Mouse (Mus musculus) heart, embryonic 15.5 days (tissue): ENCODE measurements at regions not wholly inside any gene's neighbourhood (a gene's known extent, or its start where the extent isn't known, plus 50 kb on each side); places are given as distances from the start of the nearest gene placed in this dataset.

ENCODE experiments used
- ATAC-seq: fragments of 200-750 bp; cut with Nextera tagmentation; replicated peaks from 2 replicates; pipeline ENCODE4 v1.8.0; 2017; ENCODE audit warnings: low read depth, moderate TSS enrichment; ENCODE audit not compliant: insufficient number of reproducible peaks, insufficient read depth, low FRiP score
- H3K27ac ChIP-seq: fragments of 300-500 bp; sonication (generic); 2 replicates; pipeline ENCODE4 v1.5.1; 2015; ENCODE audit warnings: mild to moderate bottlenecking, inconsistent platforms
- H3K27me3 ChIP-seq: fragments of 300-500 bp; sonication (generic); 2 replicates; pipeline ENCODE4 v1.6.1; 2015; ENCODE audit warnings: inconsistent platforms
- H3K36me3 ChIP-seq: fragments of 300-500 bp; sonication (generic); 2 replicates; pipeline ENCODE4 v1.6.1; 2015; ENCODE audit warnings: mild to moderate bottlenecking, inconsistent platforms
- H3K4me1 ChIP-seq: fragments of 300-500 bp; sonication (generic); replicated peaks from 2 replicates; pipeline ENCODE4 v1.6.1; 2015; ENCODE audit warnings: inconsistent platforms
- H3K4me2 ChIP-seq: fragments of 300-500 bp; sonication (generic); 2 replicates; pipeline ENCODE4 v1.6.1; 2015; ENCODE audit warnings: inconsistent platforms, mild to moderate bottlenecking, moderate library complexity
- H3K4me3 ChIP-seq: fragments of 300-500 bp; sonication (generic); 2 replicates; pipeline ENCODE4 v1.5.1; 2015; ENCODE audit warnings: mild to moderate bottlenecking, inconsistent platforms
- H3K9ac ChIP-seq: fragments of 300-500 bp; sonication (generic); 2 replicates; pipeline ENCODE4 v1.6.1; 2015; ENCODE audit warnings: mild to moderate bottlenecking, inconsistent platforms
- H3K9me3 ChIP-seq: fragments of 300-500 bp; sonication (generic); replicated peaks from 2 replicates; pipeline ENCODE4 v1.6.1; 2016; ENCODE audit warnings: inconsistent platforms
- WGBS: fragments of 180-500 bp; shearing (Covaris S2); methylation state at CpG from one replicate; pipeline ENCODE4 v1.1.7; 2015; ENCODE audit warnings: mixed read lengths; 5-methylcytosine and 5-hydroxymethylcytosine counted together

DNA sequence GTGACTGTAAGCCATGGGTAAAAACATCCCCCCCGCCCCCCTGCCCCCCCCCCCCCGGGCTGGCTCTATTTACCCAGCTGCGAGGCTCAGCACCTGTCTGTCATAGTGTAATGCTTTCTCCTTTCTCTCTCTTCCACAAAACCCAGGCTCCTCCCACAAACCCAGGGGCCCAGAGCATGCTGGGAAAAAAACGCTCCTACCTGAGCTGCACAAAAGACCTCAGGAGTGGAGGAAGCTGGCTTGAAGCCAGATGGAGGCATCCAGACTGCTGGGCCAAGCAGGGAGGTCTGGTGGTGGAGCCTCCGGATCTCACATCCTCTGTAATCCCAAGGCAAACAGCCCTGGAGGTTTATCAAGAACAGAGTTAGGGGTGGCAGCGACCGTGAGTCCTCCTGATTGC is 553.6 kb downstream of the Med13l start:
- Histone ChIP-seq H3K4me3 (no peak overlapping the region), H3K9me3 (no peaks in the 10 kb centered on the region), H3K27ac (no peak overlapping the region), H3K36me3 (no peaks in the 10 kb centered on the region), H3K27me3 (no peaks in the 10 kb centered on the region), H3K4me2 (no peak overlapping the region), H3K9ac (no peak overlapping the region), H3K4me1 (no peaks in the 10 kb centered on the region)
- no peak for ATAC-seq
- 45% methylated on average over 7 of the region's 7 CpGs for WGBS

DNA sequence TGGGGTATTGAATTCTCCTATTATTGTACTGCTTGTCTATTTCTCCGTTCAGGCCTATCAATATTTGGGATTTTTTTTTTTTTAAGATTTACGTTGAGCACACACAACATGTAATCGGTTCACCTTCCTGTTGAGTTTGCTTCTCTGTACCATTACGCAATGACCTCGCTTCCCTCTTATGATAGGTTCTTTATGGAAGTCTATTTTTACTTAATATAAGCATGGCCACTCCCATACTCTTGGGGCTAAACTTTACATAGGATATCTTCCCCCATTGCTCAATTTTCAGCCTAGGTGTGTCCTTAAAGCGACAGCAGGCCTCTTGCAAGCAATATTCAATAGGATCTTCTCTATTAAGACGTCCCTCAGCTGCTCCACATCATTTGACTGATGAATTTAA is 544.7 kb upstream of the Tbx3 start:
- Histone ChIP-seq H3K9ac (no peak overlapping the region), H3K27ac (no peak overlapping the region), H3K4me3 (no peak overlapping the region), H3K4me1 (no peaks in the 10 kb centered on the region), H3K4me2 (no peak overlapping the region), H3K9me3 (no peaks in the 10 kb centered on the region), H3K27me3 (peaks cover 7% of the 10 kb centered on the region; the same call in 1 of the 2 replicates), H3K36me3 (no peaks in the 10 kb centered on the region)
- ATAC-seq, result no peak
- 85% methylated on average over 7 of the region's 7 CpGs for WGBS

GRCm38 (mm10) chr5:119130176-119130575 is 540.3 kb upstream of the Tbx3 start:
- no peak overlapping the region for H3K4me2 ChIP-seq
- 91% methylated on average over 7 of the region's 7 CpGs for WGBS

DNA sequence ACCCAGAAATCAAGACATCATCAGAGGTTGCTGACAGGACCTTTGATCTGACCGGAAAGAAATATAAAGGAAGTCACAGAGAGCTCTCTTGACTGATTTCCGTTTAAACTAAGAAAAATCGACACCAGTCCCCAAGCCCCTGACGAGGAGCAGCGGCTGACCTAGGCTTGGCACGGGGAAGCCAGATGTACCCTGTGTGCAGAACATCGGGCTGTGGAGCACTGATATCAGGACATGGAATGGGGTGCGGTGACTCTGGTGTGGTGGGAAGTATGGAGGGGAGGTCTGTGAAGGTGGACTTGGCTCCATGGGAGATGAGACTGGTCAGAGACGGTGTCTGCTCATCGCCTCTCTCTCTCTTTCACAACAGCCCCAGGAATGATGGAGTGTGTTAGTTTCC is 539.0 kb upstream of the Tbx3 start:
- H3K9me3 ChIP-seq, result no peaks in the 10 kb centered on the region
- peaks cover 3% of the 10 kb centered on the region; the same call in 1 of the 2 replicates for H3K4me1 ChIP-seq
- no peak overlapping the region for H3K27ac ChIP-seq
- H3K27me3 ChIP-seq, result peaks cover 32% of the 10 kb centered on the region
- no peaks in the 10 kb centered on the region for H3K36me3 ChIP-seq
- ATAC-seq, result no peak
- no peak overlapping the region for H3K9ac ChIP-seq
- 43% methylated on average over 10 of the region's 10 CpGs for WGBS
- no peak overlapping the region for H3K4me2 ChIP-seq
- H3K4me3 ChIP-seq, result no peak overlapping the region

More at GRCm38 (mm10) chr5:119130176-119130575, 540.3 kb upstream of the Tbx3 start:
- Histone ChIP-seq H3K9me3 (no peaks in the 10 kb centered on the region), H3K27me3 (peaks cover 27% of the 10 kb centered on the region), H3K27ac (no peak overlapping the region), H3K36me3 (no peaks in the 10 kb centered on the region), H3K4me1 (peaks cover 3% of the 10 kb centered on the region; the same call in 1 of the 2 replicates), H3K9ac (no peak overlapping the region), H3K4me3 (no peak overlapping the region)
- no peak for ATAC-seq

GRCm38 (mm10) chr5:119133378-119133777 is 537.1 kb upstream of the Tbx3 start:
- H3K27me3 ChIP-seq, result peaks cover 39% of the 10 kb centered on the region

GRCm38 (mm10) chr5:119136916-119137315 is 533.6 kb upstream of the Tbx3 start:
- WGBS, result 79% methylated on average over 8 of the region's 8 CpGs
- ATAC-seq, result no peak
- H3K4me1 ChIP-seq, result 0 out of 2 replicates have a peak, but pooled peaks cover 5% of the 10 kb centered on the region
- H3K4me3 ChIP-seq, result no peak overlapping the region
- H3K9me3 ChIP-seq, result no peaks in the 10 kb centered on the region
- no peak overlapping the region for H3K27ac ChIP-seq
- no peak overlapping the region for H3K4me2 ChIP-seq
- no peaks in the 10 kb centered on the region for H3K36me3 ChIP-seq
- no peak overlapping the region for H3K9ac ChIP-seq
- peaks cover 35% of the 10 kb centered on the region for H3K27me3 ChIP-seq

More at GRCm38 (mm10) chr5:119133378-119133777, 537.1 kb upstream of the Tbx3 start:
- Histone ChIP-seq H3K36me3 (no peaks in the 10 kb centered on the region), H3K27ac (no peak overlapping the region), H3K4me2 (no peak overlapping the region), H3K4me3 (no peak overlapping the region), H3K9me3 (no peaks in the 10 kb centered on the region), H3K9ac (no peak overlapping the region), H3K4me1 (peaks cover 5% of the 10 kb centered on the region; the same call in 1 of the 2 replicates)
- ATAC-seq, result no peak
- 52% methylated on average over 13 of the region's 13 CpGs for WGBS

DNA sequence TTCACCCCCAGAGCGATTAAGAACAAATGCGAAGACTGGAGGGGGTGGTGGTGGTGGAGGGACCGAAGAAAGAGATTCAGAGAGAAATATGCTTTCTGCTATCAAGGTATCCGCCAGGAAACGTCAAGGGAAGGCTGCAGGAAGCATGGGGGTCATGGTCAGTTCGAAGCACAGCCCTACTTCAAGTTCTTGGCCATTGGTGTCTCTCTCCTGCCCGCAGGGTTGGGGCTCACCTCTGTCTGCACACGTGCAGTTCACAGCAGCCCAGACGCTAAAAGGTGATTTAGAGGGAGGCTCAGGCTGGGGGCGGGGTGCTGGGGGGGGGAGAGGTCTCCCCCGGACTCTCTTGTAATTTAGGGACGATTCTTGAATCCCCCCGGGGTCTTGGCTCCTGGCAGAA is 533.1 kb upstream of the Tbx3 start:
- 45% methylated on average over 13 of the region's 13 CpGs for WGBS
- H3K27ac ChIP-seq, result no peak overlapping the region
- no peaks in the 10 kb centered on the region for H3K36me3 ChIP-seq
- H3K9ac ChIP-seq, result no peak overlapping the region
- no peak overlapping the region for H3K4me3 ChIP-seq
- H3K4me1 ChIP-seq, result 0 out of 2 replicates have a peak, but pooled peaks cover 5% of the 10 kb centered on the region
- H3K27me3 ChIP-seq, result peaks cover 35% of the 10 kb centered on the region
- no peaks in the 10 kb centered on the region for H3K9me3 ChIP-seq
- H3K4me2 ChIP-seq, result no peak overlapping the region
- ATAC-seq, result no peak

- 60% methylated on average over 10 of the region's 10 CpGs for WGBS
Measured at GRCm38 (mm10) chr5:119137821-119138221, 532.6 kb upstream of the Tbx3 start.

GRCm38 (mm10) chr5:119138293-119138692 is 532.2 kb upstream of the Tbx3 start:
- Histone ChIP-seq H3K9ac (no peak overlapping the region), H3K9me3 (no peaks in the 10 kb centered on the region), H3K27me3 (peaks cover 31% of the 10 kb centered on the region), H3K4me3 (no peak overlapping the region), H3K36me3 (no peaks in the 10 kb centered on the region), H3K4me2 (no peak overlapping the region), H3K4me1 (0 out of 2 replicates have a peak, but pooled peaks cover 5% of the 10 kb centered on the region), H3K27ac (no peak overlapping the region)
- 33% methylated on average over 14 of the region's 14 CpGs for WGBS
- no peak for ATAC-seq

More at GRCm38 (mm10) chr5:119137821-119138221, 532.6 kb upstream of the Tbx3 start:
- no peak for ATAC-seq
- Histone ChIP-seq H3K4me1 (0 out of 2 replicates have a peak, but pooled peaks cover 5% of the 10 kb centered on the region), H3K27ac (no peak overlapping the region), H3K4me3 (no peak overlapping the region), H3K36me3 (no peaks in the 10 kb centered on the region), H3K9me3 (no peaks in the 10 kb centered on the region), H3K9ac (no peak overlapping the region), H3K27me3 (peaks cover 35% of the 10 kb centered on the region), H3K4me2 (no peak overlapping the region)

DNA sequence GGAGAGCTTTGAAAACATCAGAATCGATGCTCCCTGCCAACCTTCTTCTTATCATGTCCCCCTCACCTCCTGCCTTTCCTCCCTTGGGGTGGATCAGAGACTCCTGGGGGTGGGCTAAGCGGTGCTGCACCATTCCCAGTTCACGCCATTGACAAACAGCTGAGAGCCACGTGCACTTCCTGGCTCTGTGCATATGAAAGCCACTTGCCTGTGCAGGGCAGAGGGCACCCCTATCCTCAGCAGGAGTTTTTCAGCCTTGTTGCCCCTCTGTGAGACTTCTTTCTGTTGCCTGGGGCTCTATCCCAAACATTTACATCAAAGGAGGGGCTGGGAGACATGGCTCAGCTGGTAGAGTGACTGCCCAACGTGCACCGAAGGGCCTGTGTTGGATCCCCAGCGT is 531.1 kb upstream of the Tbx3 start:
- 44% methylated on average over 7 of the region's 7 CpGs for WGBS

DNA sequence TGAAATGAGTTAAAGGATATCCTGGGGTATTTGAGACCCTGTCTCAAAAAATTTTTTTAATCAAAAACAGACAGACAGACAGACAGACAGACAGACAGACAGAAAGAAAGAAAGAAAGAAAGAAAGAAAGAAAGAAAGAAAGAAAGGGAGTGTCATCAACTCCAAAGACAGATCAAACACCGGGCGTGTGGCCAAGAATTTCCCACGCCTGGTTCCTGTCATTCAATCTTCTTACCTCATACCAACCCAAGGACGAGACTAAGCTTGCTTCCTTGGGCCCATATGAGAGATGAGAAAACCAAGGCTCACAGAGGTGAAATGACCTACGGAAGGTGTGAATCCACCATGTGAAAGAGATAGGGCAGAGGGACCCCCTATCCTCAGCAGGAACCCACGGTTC is 530.7 kb upstream of the Tbx3 start:
- ATAC-seq, result no peak
- no peak overlapping the region for H3K27ac ChIP-seq
- 60% methylated on average over 6 of the region's 6 CpGs for WGBS

More for the DNA sequence above, 531.1 kb upstream of the Tbx3 start:
- H3K36me3 ChIP-seq, result no peaks in the 10 kb centered on the region
- no peaks in the 10 kb centered on the region for H3K9me3 ChIP-seq
- H3K4me2 ChIP-seq, result no peak overlapping the region
- H3K4me3 ChIP-seq, result no peak overlapping the region
- peaks cover 23% of the 10 kb centered on the region for H3K27me3 ChIP-seq
- H3K4me1 ChIP-seq, result 0 out of 2 replicates have a peak, but pooled peaks cover 5% of the 10 kb centered on the region
- no peak overlapping the region for H3K9ac ChIP-seq
- no peak for ATAC-seq
- no peak overlapping the region for H3K27ac ChIP-seq

DNA sequence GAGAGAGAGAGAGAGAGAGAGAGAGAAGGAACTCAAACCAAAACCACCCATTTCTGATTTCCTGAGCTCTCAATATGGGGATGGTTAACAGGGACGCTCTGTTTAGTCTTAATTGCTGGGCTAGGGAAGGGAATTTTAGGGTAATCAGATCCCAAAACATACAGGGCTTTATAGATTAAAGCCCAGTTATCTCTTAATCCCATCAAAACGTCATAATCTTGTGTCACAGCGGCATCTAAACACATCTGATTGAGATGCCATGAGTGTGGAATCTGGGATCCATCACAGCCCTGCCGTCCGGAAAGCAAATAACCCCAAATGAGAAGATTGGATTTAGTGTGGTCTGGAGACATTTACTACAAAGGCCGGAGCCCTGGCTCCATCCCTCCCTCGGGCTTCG is 527.1 kb upstream of the Tbx3 start:
- WGBS, result 54% methylated on average over 8 of the region's 8 CpGs
- peaks cover 2% of the 10 kb centered on the region; the same call in 1 of the 2 replicates for H3K27me3 ChIP-seq
- 0 out of 2 replicates have a peak, but pooled peaks cover 2% of the 10 kb centered on the region for H3K4me1 ChIP-seq
- no peak overlapping the region for H3K4me3 ChIP-seq
- H3K27ac ChIP-seq, result no peak overlapping the region
- ATAC-seq, result no peak
- no peak overlapping the region for H3K4me2 ChIP-seq
- H3K9me3 ChIP-seq, result no peaks in the 10 kb centered on the region
- H3K9ac ChIP-seq, result no peak overlapping the region
- H3K36me3 ChIP-seq, result no peaks in the 10 kb centered on the region

More for the DNA sequence above, 530.7 kb upstream of the Tbx3 start:
- Histone ChIP-seq H3K9me3 (no peaks in the 10 kb centered on the region), H3K4me1 (0 out of 2 replicates have a peak, but pooled peaks cover 5% of the 10 kb centered on the region), H3K9ac (no peak overlapping the region), H3K27me3 (peaks cover 18% of the 10 kb centered on the region), H3K4me2 (no peak overlapping the region), H3K36me3 (no peaks in the 10 kb centered on the region), H3K4me3 (no peak overlapping the region)
